In genomic region chr9:40804576-40804975, GRCm38 (mm10) we compare ENCODE assay signal across 8 mouse cellular contexts. TPM values are rescaled to one million over a fixed set of nuclear protein-coding genes. Genes with fewer than 3 reads are reported as not detected.
DNase-seq lines count a peak whose midpoint lies in the region; ATAC-seq and TF ChIP-seq lines count a peak whose summit lies in the region.
"Not testable (repeated sequence)": the region's sequence is repeated elsewhere in the genome, so short reads cannot be mapped to it uniquely, and the experiment has no call there.

No protein-coding gene starts in this region.

- H3K79me2 ChIP-seq in liver, adult 2 months (ENCODE audit: control insufficient read depth, insufficient read depth, low read length) = not testable (repeated sequence)

- not testable (repeated sequence) for H3K9ac ChIP-seq in hindbrain, embryonic 12.5 days; intestine, postnatal 0 days (ENCODE audit: low read depth, low read length); lung, embryonic 15.5 days; neural tube, embryonic 12.5 days
- peak overlapping the region; percentile 32; the same call in 1 of the 2 replicates for H3K9ac ChIP-seq in liver, adult 2 months (ENCODE audit: low read depth, low read length)

- TF ChIP-seq POLR2A in liver, adult 2 months (IDR thresholded peaks at IDR 0.05; ENCODE audit: extremely low read depth, insufficient read depth, low read length) = not testable (repeated sequence)

- H3K4me1 ChIP-seq in embryonic facial prominence, embryonic 10.5 days = peaks cover 49% of the 10 kb centered on the region
- H3K4me1 ChIP-seq in hindbrain, embryonic 12.5 days = peaks cover 49% of the 10 kb centered on the region
- not testable (repeated sequence) for H3K4me1 ChIP-seq in intestine, postnatal 0 days (replicated peaks; ENCODE audit: control insufficient read depth, insufficient read depth, low read length)
- H3K4me1 ChIP-seq in liver, adult 2 months (ENCODE audit: control insufficient read depth, insufficient read depth, low read length) = peaks cover 24% of the 10 kb centered on the region
- H3K4me1 ChIP-seq in lung, embryonic 15.5 days = peaks cover 42% of the 10 kb centered on the region
- H3K4me1 ChIP-seq in neural tube, embryonic 12.5 days = peaks cover 43% of the 10 kb centered on the region

- not testable (repeated sequence) for ATAC-seq in hindbrain, embryonic 12.5 days (ENCODE audit: low FRiP score); intestine, postnatal 0 days; lung, embryonic 15.5 days (ENCODE audit: borderline replicate concordance, extremely low read depth, low FRiP score, low TSS enrichment); neural tube, embryonic 12.5 days (ENCODE audit: low FRiP score, low read depth)

- H3K4me3 ChIP-seq in embryonic facial prominence, embryonic 10.5 days = peak overlapping the region; percentile 53; the same call in 1 of the 2 replicates
- peak overlapping the region; percentile 68 for H3K4me3 ChIP-seq in gastrocnemius, adult 2 months
- H3K4me3 ChIP-seq in hindbrain, embryonic 12.5 days; intestine, postnatal 0 days (ENCODE audit: low read depth, low read length); liver, adult 2 months (ENCODE audit: insufficient read depth, low read depth, low read length); neural tube, embryonic 12.5 days: not testable (repeated sequence)
- H3K4me3 ChIP-seq in lung, embryonic 15.5 days = 0 out of 2 replicates have a peak overlapping the region, but pooled peaks have one; percentile 8

- peak overlapping the region; percentile 22; the same call in 1 of the 2 replicates for H3K4me2 ChIP-seq in hindbrain, embryonic 12.5 days (replicated peaks)
- H3K4me2 ChIP-seq in intestine, postnatal 0 days (replicated peaks; ENCODE audit: low read depth) = peak overlapping the region; percentile 40; the same call in 1 of the 2 replicates
- H3K4me2 ChIP-seq in lung, embryonic 15.5 days = peak overlapping the region; percentile 10; the same call in 1 of the 2 replicates
- H3K4me2 ChIP-seq in neural tube, embryonic 12.5 days (replicated peaks) = peak overlapping the region; percentile 47; the same call in 1 of the 2 replicates

- H3K9me3 ChIP-seq in embryonic facial prominence, embryonic 10.5 days; hindbrain, embryonic 12.5 days (replicated peaks); intestine, postnatal 0 days (ENCODE audit: control insufficient read depth); lung, embryonic 15.5 days; neural tube, embryonic 12.5 days: not testable (repeated sequence)

- TF ChIP-seq CTCF in gastrocnemius, adult 2 months (IDR thresholded peaks at IDR 0.05); intestine, postnatal 0 days (IDR thresholded peaks at IDR 0.05; ENCODE audit: low read depth); liver, adult 2 months (IDR thresholded peaks at IDR 0.05; ENCODE audit: low read depth, low read length): not testable (repeated sequence)

- not testable (repeated sequence) for H3K27ac ChIP-seq in embryonic facial prominence, embryonic 10.5 days (replicated peaks); gastrocnemius, adult 2 months; hindbrain, embryonic 12.5 days; intestine, postnatal 0 days (ENCODE audit: low read depth, low read length); liver, adult 2 months (replicated peaks; ENCODE audit: insufficient read depth, low read depth, low read length); lung, embryonic 15.5 days; neural tube, embryonic 12.5 days

- DNase-seq in CD4-positive, CD25-positive, alpha-beta regulatory T cell, adult 2 months (ENCODE audit: low read depth, low spot score) = peak; percentile 29
- not testable (repeated sequence) for DNase-seq in embryonic facial prominence, embryonic 10.5 days (ENCODE audit: low spot score); gastrocnemius, adult 2 months
- peak; percentile 33 for DNase-seq in liver, adult 2 months (ENCODE audit: extremely low read depth, low read depth, low spot score)

- not testable (repeated sequence) for H3K27me3 ChIP-seq in embryonic facial prominence, embryonic 10.5 days (replicated peaks; ENCODE audit: low read depth, poor library complexity, severe bottlenecking); hindbrain, embryonic 12.5 days; intestine, postnatal 0 days (replicated peaks; ENCODE audit: control insufficient read depth, insufficient read depth, low read length); liver, adult 2 months (ENCODE audit: control insufficient read depth, insufficient read depth, low read length); lung, embryonic 15.5 days; neural tube, embryonic 12.5 days (replicated peaks)

- H3K36me3 ChIP-seq in embryonic facial prominence, embryonic 10.5 days (replicated peaks) = peaks cover 59% of the 10 kb centered on the region
- H3K36me3 ChIP-seq in hindbrain, embryonic 12.5 days = peaks cover 36% of the 10 kb centered on the region
- H3K36me3 ChIP-seq in intestine, postnatal 0 days (ENCODE audit: control insufficient read depth, insufficient read depth) = peaks cover 30% of the 10 kb centered on the region
- peaks cover 41% of the 10 kb centered on the region for H3K36me3 ChIP-seq in liver, adult 2 months (ENCODE audit: control insufficient read depth, insufficient read depth, low read length)
- peaks cover 38% of the 10 kb centered on the region for H3K36me3 ChIP-seq in lung, embryonic 15.5 days
- H3K36me3 ChIP-seq in neural tube, embryonic 12.5 days = peaks cover 35% of the 10 kb centered on the region

- WGBS in embryonic facial prominence, embryonic 10.5 days = 74% methylated on average over 3 of the region's 3 CpGs
- WGBS in hindbrain, embryonic 12.5 days = 71% methylated on average over 3 of the region's 3 CpGs
- 33% methylated on average over 3 of the region's 3 CpGs for WGBS in intestine, postnatal 0 days
- WGBS in liver, adult 2 months = 30% methylated on average over 3 of the region's 3 CpGs
- 31% methylated on average over 3 of the region's 3 CpGs for WGBS in lung, embryonic 15.5 days
- WGBS in neural tube, embryonic 12.5 days = 67% methylated on average over 3 of the region's 3 CpGs

- intact Hi-C loops in gastrocnemius, adult 2 months (cut with DNase I) = not testable (repeated sequence)

RNA-seq across cellular contexts. Expression of gene Hspa8, which starts 3.8 kb away (rescaled TPM):
- polyA plus RNA-seq in embryonic facial prominence, embryonic 10.5 days (2016; fragmentation: Nextera tagmentation; extraction: Ambion mirVana) = 3,691 and 4,038 TPM in 2 replicates
- 1,000 to 10,000 TPM; 1,297 to 1,609 TPM for total RNA-seq in gastrocnemius, adult 2 months (2021)
- polyA plus RNA-seq in hindbrain, embryonic 12.5 days (2016; fragmentation: Nextera tagmentation; extraction: Ambion mirVana) = 2,594 and 2,617 TPM in 2 replicates
- polyA plus RNA-seq in intestine, postnatal 0 days (2015; fragmentation: Nextera tagmentation; extraction: Ambion mirVana) = 1,042 and 1,135 TPM in 2 replicates
- 1,567 and 2,371 TPM in 2 replicates for total RNA-seq in liver, adult 2 months (2014; rRNA removed)
- 1,896 and 1,951 TPM in 2 replicates for polyA plus RNA-seq in liver, adult 2 months (2012; rRNA removed)
- polyA plus RNA-seq in lung, embryonic 15.5 days (2015; fragmentation: Nextera tagmentation; extraction: Ambion mirVana) = 2,564 and 2,677 TPM in 2 replicates
- 2,593 and 2,648 TPM in 2 replicates for polyA plus RNA-seq in neural tube, embryonic 12.5 days (2016; fragmentation: Nextera tagmentation; extraction: Ambion mirVana)
